Mouse (Mus musculus): Measurements from ENCODE around the gene Bard1. TPM values are rescaled to one million over a fixed set of nuclear protein-coding genes. Genes with fewer than 3 reads are reported as not detected.

Gene Bard1
- polyA plus RNA-seq, 1 experiment from 2014 or later, result 0.93 TPM

DNA sequence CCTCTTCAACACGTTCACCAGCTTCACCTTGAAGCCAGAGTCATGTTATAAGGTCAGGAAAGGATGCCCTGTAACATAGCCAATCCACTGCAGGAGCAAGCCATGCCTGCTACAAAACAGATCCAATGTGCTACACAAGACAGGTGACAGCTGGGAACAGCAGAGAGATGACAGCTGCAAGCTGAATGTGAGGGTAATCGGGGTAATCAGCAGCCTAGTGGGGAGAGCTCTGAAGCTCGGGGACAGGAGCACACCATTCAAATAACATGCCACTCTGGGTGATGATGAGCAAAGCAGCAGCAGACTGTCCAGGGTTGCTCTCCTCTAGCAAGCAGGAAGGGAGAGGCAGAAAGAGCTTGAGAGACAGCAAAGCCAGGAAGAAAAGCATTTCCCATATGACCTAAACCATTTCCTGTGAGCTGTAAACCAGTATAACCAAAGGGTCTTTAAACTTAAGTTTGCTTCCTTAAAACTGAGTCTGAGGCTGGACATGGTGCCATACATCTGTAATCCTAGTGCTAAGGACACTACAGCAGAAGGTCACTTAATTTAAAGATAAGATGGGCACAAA, 2.9 kb downstream of the Bard1 start:
- no peak overlapping the region for H3K4me3 ChIP-seq
- H3K36me3 ChIP-seq, result no peaks in the 10 kb centered on the region
- no peak overlapping the region for H3K27ac ChIP-seq (replicated peaks)
- H3K9me3 ChIP-seq, result no peaks in the 10 kb centered on the region
- H3K4me2 ChIP-seq, result 0 out of 2 replicates have a peak overlapping the region, but pooled peaks have one; percentile 0
- H3K4me1 ChIP-seq (replicated peaks), result peaks cover 16% of the 10 kb centered on the region; the same call in 1 of the 2 replicates
- no peak overlapping the region for H3K9ac ChIP-seq
- no peak for ATAC-seq (ENCODE audit: low read depth)
- H3K27me3 ChIP-seq, result no peaks in the 10 kb centered on the region
- WGBS, result 40% methylated on average over 3 of the region's 3 CpGs

DNA sequence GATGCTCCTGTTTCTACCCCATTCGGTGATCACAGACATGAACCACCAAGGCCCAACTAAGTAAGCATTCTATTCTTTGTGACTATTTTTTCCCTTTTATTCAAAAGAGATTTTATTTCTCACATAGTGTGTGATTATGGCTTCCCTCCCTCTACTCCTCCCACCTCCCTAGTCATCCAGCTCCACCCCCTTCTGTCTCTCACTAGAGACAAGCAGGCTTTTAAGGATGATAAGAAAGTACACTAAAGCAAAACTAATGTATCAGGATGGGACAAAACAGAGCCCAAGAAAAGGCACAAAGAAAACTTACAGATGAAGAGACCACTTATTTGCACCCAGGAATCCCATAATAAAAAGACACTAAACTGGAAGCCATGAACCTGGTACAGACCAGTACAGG, 6.9 kb downstream of the Bard1 start:
- no peaks in the 10 kb centered on the region for H3K9me3 ChIP-seq
- 0 out of 2 replicates have a peak, but pooled peaks cover 6% of the 10 kb centered on the region for H3K4me1 ChIP-seq (replicated peaks)
- no peaks in the 10 kb centered on the region for H3K27me3 ChIP-seq
- WGBS, result 100% methylated on average over 1 of the region's 1 CpGs
- no peak overlapping the region for H3K4me3 ChIP-seq
- no peak overlapping the region for H3K27ac ChIP-seq (replicated peaks)
- H3K36me3 ChIP-seq, result no peaks in the 10 kb centered on the region
- no peak overlapping the region for H3K9ac ChIP-seq
- ATAC-seq (ENCODE audit: low read depth), result no peak
- H3K4me2 ChIP-seq, result no peak overlapping the region

DNA sequence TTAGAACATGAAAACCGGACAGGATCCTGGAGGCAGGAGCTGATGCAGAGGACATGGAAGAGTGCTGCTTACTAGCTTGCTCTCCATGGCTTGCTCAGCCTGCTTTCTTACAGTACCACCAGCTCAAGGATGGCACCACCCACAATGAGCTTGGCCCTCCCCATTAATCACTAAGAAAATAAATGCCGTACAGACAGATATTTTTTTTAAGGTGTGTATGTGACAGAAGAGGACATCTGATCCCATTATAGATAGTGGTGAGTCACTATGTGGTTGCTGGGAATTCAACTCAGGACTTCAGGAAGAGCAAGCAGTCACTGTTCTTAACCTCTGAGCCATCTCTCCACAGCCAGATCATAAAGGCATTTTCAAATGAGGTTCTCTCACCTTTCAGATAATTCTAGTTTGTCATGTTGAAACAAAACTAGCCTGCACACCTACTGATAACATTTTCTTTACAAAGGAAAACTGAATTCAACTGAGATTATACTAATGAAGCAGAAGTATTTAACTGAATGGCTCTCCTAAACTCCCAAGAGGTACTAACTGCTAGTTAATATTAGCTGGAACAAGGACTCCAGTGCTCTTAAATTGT, 7.6 kb downstream of the Bard1 start:
- H3K4me1 ChIP-seq (replicated peaks), result 0 out of 2 replicates have a peak, but pooled peaks cover 6% of the 10 kb centered on the region
- no peak overlapping the region for H3K9ac ChIP-seq
- H3K4me2 ChIP-seq, result no peak overlapping the region
- no peaks in the 10 kb centered on the region for H3K36me3 ChIP-seq
- 97% methylated on average over 2 of the region's 2 CpGs for WGBS
- H3K4me3 ChIP-seq, result no peak overlapping the region
- ATAC-seq (ENCODE audit: low read depth), result no peak
- H3K27me3 ChIP-seq, result no peaks in the 10 kb centered on the region
- no peak overlapping the region for H3K27ac ChIP-seq (replicated peaks)
- H3K9me3 ChIP-seq, result no peaks in the 10 kb centered on the region

DNA sequence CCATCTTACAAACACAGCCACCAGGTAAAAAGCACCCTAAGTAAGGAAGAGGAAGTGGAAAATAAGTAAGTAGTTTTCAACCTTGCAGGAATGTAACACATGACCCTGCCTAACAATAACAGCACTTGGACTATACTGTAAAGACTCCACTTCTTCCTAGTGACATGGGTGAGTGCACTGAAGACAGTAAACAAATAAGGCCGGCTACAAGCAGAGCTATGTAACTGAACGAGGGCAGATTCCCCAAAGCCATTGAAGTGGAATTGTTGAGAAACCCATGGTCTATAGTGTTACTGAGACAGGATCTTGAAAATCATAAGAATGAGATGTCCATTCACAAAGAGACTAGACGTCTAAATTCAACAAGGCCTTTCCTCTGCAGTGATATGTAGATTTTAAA, 27.3 kb downstream of the Bard1 start:
- Histone ChIP-seq H3K4me2 (no peak overlapping the region), H3K4me3 (no peak overlapping the region), H3K4me1 (replicated peaks) (no peaks in the 10 kb centered on the region), H3K9me3 (no peaks in the 10 kb centered on the region), H3K9ac (no peak overlapping the region), H3K27me3 (no peaks in the 10 kb centered on the region), H3K36me3 (no peaks in the 10 kb centered on the region), H3K27ac (replicated peaks) (no peak overlapping the region)
- WGBS, result 75% methylated on average over 3 of the region's 3 CpGs
- ATAC-seq (ENCODE audit: low read depth), result no peak

DNA sequence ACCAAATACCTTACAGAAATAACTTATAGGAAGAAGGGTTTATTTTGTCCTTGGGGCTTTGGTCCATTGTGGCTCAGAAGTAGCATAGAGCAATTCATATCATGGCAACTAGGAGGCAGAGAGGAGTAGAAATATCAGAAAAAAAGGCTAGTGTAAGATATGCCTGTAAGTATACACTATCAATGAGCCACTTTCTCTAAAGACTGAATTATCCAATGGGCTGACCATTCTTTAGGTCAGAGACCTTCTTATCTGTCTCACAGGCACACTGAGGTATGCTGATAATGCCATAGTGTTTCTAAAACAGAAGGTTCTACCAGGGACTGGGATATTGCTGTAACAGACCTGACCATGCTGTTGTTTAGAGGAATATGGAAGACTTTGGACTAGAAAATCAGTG, 32.2 kb downstream of the Bard1 start:
- Histone ChIP-seq H3K36me3 (no peaks in the 10 kb centered on the region), H3K4me1 (replicated peaks) (no peaks in the 10 kb centered on the region), H3K4me3 (no peak overlapping the region), H3K9me3 (no peaks in the 10 kb centered on the region), H3K27ac (replicated peaks) (no peak overlapping the region), H3K27me3 (no peaks in the 10 kb centered on the region), H3K9ac (no peak overlapping the region), H3K4me2 (no peak overlapping the region)
- ATAC-seq (ENCODE audit: low read depth), result no peak

DNA sequence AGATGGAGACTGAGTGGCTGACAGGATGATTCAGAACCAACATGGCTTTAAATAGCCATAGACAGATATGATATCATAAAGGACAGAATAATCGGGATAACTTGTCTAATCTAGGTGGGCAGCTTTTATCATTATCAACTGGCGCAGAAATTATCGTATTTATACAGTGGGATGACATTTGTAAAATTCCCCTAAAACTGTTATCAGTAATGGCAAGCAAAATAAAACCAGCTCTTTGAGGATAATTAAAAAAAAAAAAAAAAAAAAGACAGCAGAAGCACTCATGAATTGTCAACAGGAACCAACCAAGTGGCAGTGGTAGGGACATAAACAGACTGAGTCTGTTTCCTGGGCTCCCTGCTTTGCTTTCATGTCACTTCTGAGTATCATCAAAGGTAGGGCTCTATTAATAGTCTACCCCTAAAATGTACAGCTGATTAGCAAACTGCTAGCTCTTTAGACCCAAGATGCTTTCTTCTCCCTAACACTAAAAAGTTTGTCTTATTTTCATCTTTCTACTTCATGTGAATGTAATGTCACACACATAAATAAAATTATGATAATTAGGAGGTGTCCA, 34.1 kb downstream of the Bard1 start:
- Histone ChIP-seq H3K27me3 (no peaks in the 10 kb centered on the region), H3K27ac (replicated peaks) (no peak overlapping the region), H3K9ac (no peak overlapping the region), H3K4me2 (no peak overlapping the region), H3K4me3 (no peak overlapping the region), H3K36me3 (no peaks in the 10 kb centered on the region), H3K9me3 (no peaks in the 10 kb centered on the region), H3K4me1 (replicated peaks) (0 out of 2 replicates have a peak, but pooled peaks cover 8% of the 10 kb centered on the region)
- no peak for ATAC-seq (ENCODE audit: low read depth)
- WGBS, result 94% methylated on average over 3 of the region's 3 CpGs

DNA sequence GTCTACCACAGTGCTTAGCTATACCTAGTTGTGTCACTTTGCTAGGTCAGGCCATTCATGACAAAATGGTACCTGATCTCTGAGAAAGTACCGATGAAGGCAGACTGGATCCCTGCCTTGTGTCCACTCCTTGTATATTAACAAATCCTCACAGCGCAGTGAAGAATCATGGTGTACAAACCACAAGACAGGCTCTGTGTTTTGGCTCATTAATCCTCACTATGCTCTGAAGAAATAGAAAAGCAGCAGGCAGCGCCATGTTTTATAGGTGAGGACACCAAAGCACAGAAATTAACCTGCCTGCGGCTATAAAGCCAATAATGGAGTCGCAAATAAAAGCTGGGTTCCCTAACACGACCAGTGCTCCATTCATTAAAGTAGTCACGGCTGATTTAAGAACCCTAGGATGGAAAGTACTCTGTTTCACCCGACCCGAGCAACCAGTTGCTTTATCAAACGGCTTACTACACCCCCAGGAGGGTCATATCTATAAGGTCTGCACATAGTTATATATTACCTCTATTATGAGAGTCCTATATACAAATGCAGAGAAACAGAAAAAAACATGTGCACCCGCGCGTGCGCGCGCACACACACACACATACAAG, 39.0 kb downstream of the Bard1 start:
- WGBS, result 55% methylated on average over 16 of the region's 16 CpGs
- no peak overlapping the region for H3K4me3 ChIP-seq
- 0 out of 2 replicates have a peak, but pooled peaks cover 11% of the 10 kb centered on the region for H3K4me1 ChIP-seq (replicated peaks)
- H3K4me2 ChIP-seq, result peak overlapping the region; percentile 9; the same call in 1 of the 2 replicates
- no peak overlapping the region for H3K9ac ChIP-seq
- no peaks in the 10 kb centered on the region for H3K36me3 ChIP-seq
- H3K27ac ChIP-seq (replicated peaks), result peak overlapping the region; percentile 24
- no peaks in the 10 kb centered on the region for H3K27me3 ChIP-seq
- no peaks in the 10 kb centered on the region for H3K9me3 ChIP-seq
- ATAC-seq (ENCODE audit: low read depth), result peak; percentile 80

DNA sequence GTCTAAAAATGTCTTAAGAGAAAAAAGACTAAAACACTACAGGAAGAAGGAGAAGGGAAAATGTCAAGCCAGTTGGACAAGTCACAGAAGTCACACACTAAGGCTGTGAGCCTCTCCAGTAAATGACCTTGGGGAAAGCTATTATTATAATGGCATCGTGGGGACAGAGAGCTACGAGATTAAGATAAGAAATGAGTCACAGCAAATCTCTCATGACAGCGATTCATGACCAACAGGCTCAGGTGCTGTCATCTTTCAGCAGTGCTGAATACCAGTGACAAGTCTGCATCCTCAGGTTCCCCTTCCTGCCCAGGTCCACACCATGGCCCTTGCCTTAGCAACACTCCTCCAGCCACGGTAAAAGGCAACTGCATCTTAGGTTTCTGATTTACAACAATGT, 46.8 kb downstream of the Bard1 start:
- Histone ChIP-seq H3K4me3 (no peak overlapping the region), H3K9me3 (no peaks in the 10 kb centered on the region), H3K4me2 (no peak overlapping the region), H3K27ac (replicated peaks) (no peak overlapping the region), H3K27me3 (no peaks in the 10 kb centered on the region), H3K36me3 (no peaks in the 10 kb centered on the region), H3K9ac (no peak overlapping the region), H3K4me1 (replicated peaks) (no peaks in the 10 kb centered on the region)
- ATAC-seq (ENCODE audit: low read depth), result no peak
- WGBS, result 71% methylated on average over 4 of the region's 4 CpGs

DNA sequence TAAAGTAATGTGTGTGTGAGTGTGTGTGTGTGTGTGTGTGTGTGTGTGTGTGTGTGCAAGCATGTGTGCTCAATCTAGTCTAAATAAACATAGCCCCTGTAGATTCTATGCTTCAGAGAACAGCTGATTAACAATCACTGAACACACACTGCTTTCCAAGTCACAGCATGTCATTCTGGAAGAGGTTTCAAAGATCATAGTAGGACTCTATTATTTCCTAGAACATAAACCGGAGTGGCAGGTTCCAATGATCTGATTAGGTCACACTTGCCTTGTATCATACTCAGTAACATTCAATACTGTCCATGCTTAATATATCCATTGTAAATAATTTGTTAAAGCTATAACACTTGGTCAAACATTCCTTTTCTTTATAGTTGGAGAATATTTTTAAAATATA, 47.5 kb downstream of the Bard1 start:
- WGBS, result 73% methylated on average over 1 of the region's 1 CpGs
- Histone ChIP-seq H3K4me3 (no peak overlapping the region), H3K9me3 (no peaks in the 10 kb centered on the region), H3K36me3 (no peaks in the 10 kb centered on the region), H3K9ac (no peak overlapping the region), H3K4me2 (no peak overlapping the region), H3K4me1 (replicated peaks) (no peaks in the 10 kb centered on the region), H3K27me3 (no peaks in the 10 kb centered on the region), H3K27ac (replicated peaks) (no peak overlapping the region)
- no peak for ATAC-seq (ENCODE audit: low read depth)

DNA sequence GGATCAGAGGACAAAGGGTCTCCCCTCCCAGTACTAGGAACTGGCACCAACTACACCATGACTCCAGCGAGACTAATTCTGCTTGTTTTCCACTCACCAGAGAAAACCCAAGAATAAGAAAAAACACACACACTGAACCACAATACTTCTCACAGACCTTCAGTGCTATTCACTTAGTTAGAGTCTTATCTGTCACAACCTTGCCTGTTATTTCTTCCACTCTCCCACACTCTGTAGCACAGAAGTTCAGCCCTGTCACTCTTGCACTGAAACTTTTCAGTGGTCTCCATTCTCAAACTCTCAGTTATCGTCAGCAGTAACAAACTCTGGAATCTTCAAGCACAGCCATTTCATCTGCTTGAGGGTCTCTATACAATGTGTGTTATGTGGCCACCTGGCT, 50.2 kb downstream of the Bard1 start:
- no peak overlapping the region for H3K27ac ChIP-seq (replicated peaks)
- WGBS, result 88% methylated on average over 2 of the region's 2 CpGs
- ATAC-seq (ENCODE audit: low read depth), result no peak
- no peak overlapping the region for H3K4me2 ChIP-seq
- H3K4me3 ChIP-seq, result no peak overlapping the region
- no peaks in the 10 kb centered on the region for H3K27me3 ChIP-seq
- H3K36me3 ChIP-seq, result no peaks in the 10 kb centered on the region
- H3K9ac ChIP-seq, result no peak overlapping the region
- H3K9me3 ChIP-seq, result no peaks in the 10 kb centered on the region
- no peaks in the 10 kb centered on the region for H3K4me1 ChIP-seq (replicated peaks)

DNA sequence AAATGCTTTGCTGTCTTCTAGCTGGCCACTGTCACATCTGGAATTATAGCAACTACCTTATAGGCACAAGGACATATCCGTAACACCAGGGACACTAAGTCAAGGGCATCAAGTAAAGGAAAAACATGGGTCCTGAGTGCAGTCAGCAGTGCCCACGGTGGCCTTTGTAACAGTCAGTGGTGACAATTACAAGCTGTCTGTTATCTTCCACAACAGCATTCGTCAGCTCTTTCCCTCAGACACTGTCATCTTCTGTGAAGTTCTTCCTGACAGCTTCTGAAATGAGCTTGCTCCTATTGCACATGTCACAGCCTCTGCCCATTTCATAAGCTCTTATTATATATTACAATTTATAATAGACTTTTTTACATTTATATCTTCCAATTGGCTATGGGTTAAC, 50.7 kb downstream of the Bard1 start:
- Histone ChIP-seq H3K4me2 (no peak overlapping the region), H3K9ac (no peak overlapping the region), H3K4me3 (no peak overlapping the region), H3K9me3 (no peaks in the 10 kb centered on the region), H3K27ac (replicated peaks) (no peak overlapping the region), H3K4me1 (replicated peaks) (no peaks in the 10 kb centered on the region), H3K36me3 (no peaks in the 10 kb centered on the region), H3K27me3 (no peaks in the 10 kb centered on the region)
- WGBS, result 91% methylated on average over 3 of the region's 3 CpGs
- no peak for ATAC-seq (ENCODE audit: low read depth)

DNA sequence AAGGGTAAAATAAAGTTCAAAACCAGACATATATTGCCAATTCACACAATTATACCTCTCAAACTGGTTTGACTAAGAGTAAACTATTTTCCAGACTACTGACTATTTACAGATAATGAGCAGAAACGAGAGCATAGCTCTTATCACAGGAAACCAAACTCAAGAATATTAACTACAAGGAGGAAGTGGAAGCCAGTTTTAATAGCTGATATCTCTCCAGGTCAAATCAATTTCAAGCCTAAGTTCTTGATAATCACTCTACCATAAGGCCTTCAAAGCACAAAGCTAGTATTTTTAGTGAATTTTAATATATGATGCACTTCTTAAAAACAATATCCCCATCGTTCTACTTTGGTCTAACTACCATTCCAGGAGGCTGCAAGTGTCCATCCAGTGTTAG, 57.8 kb downstream of the Bard1 start:
- Histone ChIP-seq H3K27ac (replicated peaks) (no peak overlapping the region), H3K36me3 (no peaks in the 10 kb centered on the region), H3K9ac (no peak overlapping the region), H3K4me2 (no peak overlapping the region), H3K9me3 (no peaks in the 10 kb centered on the region), H3K4me1 (replicated peaks) (no peaks in the 10 kb centered on the region), H3K4me3 (no peak overlapping the region), H3K27me3 (no peaks in the 10 kb centered on the region)
- 89% methylated on average over 2 of the region's 2 CpGs for WGBS
- ATAC-seq (ENCODE audit: low read depth), result no peak

All from neural tube, embryonic 13.5 days (tissue).